Mouse (Mus musculus): Measurements from ENCODE around the gene Pip5k1b.

The Pip5k1b gene

GRCm38 (mm10) chr19:24259390-24260351 is 296.0 kb downstream of the Pip5k1b start:
- DNase-seq (ENCODE audit: low spot score), result no peak

GRCm38 (mm10) chr19:24258368-24258767 is 297.3 kb downstream of the Pip5k1b start:
- DNase-seq (ENCODE audit: low spot score), result no peak

GRCm38 (mm10) chr19:24257962-24258361 is 297.7 kb downstream of the Pip5k1b start:
- DNase-seq (ENCODE audit: low spot score), result no peak

- DNase-seq (ENCODE audit: low spot score), result no peak
These were observed 301.9 kb downstream of the Pip5k1b start for GRCm38 (mm10) chr19:24253657-24254260.

- DNase-seq (ENCODE audit: low spot score), result no peak
These were observed 303.8 kb downstream of the Pip5k1b start for GRCm38 (mm10) chr19:24251869-24252268.

Measured in retina, embryonic 14.5 days (tissue).